Mouse (Mus musculus) frontal cortex, postnatal 10 days (tissue): ENCODE results near the gene Luc7l.
A peak's percentile ranks its signal among the peaks of the same experiment; 100 is the strongest.
"Not testable (repeated sequence)": the region's sequence is repeated elsewhere in the genome, so short reads cannot be mapped to it uniquely, and the experiment has no call there.

Experiments
- DNase-seq, 2 experiments: peaks; one replicate each; pipeline ENCODE4 v3.0.0; 2022; ENCODE audit warnings: low spot score in 2 of 2, mixed read lengths in 1 of 2

The Luc7l gene

DNA sequence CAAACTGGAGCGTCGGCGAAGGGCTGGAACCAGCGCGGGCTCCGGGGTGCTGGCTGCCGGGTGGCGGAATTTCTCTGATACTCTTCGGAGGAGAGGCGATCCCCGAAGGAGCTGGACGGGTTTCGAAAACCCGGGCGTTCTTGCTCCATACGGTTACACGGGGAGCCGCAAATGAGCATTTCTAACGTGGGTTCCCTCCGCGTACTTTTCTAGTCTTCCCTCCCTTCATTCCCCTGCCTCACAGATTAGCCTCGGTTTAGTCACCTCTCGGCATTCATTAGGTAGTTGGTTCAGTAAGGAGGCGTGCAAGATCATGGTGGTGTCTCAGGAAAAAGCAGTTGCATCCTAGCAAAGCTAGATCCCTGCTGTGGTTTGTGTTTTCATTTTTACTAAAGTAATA lies 703 bp downstream of the Luc7l start:
- no peak for DNase-seq

DNA sequence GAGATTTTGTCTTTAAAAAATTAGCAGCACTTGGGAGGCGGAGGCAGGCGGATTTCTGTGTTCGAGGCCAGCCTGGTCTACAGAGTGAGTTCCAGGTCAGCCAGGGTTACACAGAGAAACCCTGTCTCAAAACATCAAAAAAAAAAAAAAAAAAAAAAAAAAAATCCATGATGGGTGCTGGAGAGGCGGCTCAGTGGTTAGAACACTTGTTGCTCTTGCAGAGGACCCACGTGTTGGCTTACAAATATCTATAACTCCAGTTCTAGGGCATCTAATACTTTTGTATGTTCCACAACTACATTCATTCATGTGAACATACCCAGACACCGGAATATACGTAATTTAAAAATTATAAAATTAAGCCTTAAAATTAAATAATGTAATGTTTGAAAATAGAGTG lies 2.6 kb downstream of the Luc7l start:
- no peak for DNase-seq

DNA sequence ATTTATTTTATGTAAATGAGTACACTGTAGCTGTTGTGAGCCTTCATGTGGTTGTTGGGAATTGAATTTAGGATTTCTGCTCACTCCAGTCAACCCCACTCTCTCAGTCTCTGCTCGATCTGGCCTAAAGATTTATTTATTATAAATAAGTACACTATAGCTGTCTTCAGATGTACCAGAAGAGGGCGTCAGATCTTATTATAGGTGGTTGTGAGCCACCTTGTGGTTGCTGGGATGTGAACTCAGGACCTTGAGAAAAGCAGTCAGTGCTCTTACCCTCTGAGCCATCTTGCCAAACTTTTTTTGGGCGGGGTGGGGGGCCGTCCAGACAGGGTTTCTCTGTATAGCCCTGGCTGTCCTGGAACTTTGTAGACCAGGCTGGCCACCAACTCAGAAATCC lies 9.1 kb downstream of the Luc7l start:
- no peak for DNase-seq

DNA sequence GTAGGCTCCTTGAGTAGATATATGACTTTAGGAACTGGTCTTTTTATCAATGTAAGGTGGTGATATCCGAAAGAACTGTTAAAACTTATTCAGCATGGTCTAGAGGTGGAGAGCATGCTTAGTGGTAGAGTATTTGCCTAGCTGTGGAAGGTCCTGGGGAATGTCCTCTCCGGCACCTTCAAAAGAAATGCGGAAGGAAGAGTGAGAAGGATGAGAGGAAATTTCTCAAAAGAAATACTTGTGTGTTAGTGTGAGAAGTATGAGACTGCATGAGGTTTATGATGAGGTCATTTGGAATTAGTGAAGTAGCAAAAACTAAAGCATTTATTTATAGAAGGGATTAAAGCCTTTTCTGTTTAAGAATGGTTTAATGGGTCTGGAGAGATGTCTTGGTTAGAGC lies 9.7 kb downstream of the Luc7l start:
- DNase-seq = no peak

DNA sequence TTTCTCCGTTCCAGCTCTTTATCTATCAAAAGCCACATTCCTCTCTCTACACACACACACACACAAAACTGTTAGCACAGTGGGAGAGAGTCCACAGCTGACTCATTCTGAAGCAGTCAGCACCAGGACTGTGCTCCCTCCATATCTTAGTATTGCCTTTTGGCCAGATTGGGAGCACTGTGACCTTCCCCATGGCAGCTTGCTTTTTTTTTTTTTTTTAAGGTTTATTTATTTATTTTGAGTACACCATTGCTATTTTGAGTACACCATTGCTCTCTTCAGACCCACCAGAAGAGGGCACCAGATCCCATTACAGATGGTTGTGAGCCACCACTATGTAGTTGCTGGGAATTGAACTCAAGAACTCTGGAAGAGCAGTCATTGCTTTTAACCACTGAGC lies 16.2 kb downstream of the Luc7l start:
- no peak for DNase-seq

DNA sequence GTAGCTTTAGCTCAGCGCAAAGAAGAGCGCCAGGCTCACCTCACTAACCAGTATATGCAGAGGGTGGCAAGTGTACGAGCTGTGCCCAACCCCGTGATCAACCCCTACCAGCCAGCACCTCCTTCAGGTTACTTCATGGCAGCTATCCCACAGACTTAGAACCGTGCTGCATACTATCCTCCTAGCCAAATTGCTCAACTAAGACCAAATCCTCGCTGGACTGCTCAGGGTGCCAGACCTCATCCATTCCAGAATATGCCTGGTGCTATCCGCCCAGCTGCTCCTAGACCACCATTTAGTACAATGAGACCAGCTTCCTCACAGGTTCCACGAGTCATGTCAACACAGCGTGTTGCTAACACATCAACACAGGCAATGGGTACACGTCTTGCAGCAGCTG lies 16.9 kb downstream of the Luc7l start:
- DNase-seq = not testable (repeated sequence)

DNA sequence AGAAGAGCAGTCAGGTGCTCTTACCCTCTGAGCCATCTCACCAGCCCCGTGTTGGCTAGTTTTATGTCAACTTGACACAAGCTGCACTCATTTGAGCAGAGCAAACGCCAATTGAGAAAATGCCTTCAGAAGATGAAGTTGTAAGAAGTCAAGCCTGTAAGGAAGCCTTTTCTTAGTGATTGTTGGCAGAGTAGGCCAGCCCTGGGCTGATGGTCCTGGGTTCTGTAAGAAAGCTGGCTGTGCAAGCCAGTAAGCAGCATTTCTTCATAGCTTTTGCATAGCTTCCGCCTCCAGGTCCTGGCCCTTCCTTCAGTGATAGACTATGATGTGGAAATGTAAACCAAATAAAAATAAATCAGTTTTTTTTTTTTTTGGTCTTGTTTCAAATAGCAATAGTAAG lies 19.9 kb downstream of the Luc7l start:
- no peak for DNase-seq

DNA sequence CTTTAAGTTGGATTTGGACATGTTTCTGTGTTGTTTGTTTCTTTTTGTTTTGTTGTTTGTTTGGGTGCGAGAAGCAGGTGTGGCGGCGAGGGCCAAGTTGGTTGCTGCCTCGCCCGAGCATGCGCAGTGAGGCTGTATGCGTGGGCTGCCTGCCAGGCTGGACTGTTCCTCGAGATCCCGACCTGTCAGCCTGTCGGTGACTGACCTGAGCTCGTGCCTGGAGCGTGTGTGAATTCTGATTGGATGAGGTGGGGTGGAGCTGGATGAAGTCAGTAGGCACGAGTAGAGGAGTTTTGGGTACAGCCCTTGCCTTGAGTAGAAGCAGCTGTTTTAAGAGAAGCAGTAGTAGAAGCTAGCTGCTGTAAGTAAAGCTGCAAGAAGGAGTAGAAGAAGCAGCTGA lies 23.2 kb downstream of the Luc7l start:
- no peak for DNase-seq

DNA sequence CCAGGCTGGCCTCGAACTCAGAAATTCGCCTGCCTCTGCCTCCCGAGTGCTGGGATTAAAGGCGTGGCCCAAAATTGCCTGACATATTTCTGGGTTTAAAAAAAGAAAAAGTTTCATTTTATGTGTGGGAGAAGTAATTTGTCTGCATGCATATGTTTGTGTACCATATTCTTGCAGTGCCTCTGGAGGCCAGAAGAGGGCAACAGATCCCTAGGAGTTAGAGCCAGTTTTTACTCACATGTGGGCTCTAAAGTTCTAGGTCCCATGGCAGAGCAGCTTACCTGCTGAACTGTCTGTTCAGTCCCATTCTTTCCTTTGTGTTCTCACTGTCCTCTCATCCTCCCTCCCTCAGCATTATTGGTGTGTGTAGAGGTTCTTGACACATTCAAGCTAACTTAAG lies 24.0 kb downstream of the Luc7l start:
- peak in 1 of 2 experiments; percentile 20 for DNase-seq

DNA sequence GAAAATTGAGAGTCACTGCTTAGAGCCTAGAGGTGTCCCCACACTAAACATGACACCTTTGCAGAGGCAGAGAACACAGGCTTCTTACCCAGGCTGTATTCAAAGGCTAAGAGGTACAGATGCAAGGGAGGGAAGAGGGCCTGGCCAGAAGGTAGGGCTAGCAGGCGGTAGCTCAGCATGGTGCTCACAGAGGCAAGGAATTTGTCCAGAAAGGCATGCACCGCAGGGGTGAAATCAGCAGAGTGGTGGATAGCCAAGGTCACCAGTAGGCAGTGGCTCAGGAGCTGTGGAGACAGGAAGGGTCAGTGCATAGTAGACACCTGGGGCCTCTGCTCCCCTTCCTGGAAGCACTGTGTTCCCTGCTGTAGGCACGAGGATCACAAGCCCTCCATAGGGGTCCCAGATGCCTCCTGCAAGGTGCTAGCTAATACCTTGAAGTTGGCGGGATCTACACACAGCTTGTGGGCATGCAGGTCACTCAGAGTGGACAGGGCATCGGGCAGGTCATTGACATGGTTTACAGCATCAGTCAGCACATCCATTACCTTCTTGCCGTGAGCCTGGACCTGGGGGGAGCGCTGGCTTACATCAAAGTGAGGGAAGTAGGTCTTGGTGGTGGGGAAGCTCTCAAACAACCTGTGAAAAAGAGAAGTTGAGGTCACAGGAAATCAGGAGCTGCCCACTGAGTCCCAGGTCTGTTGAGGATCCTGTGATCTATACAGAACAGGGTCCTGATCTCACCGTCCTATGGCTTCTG lies 33.7 kb downstream of the Luc7l start:
- no peak for DNase-seq

DNA sequence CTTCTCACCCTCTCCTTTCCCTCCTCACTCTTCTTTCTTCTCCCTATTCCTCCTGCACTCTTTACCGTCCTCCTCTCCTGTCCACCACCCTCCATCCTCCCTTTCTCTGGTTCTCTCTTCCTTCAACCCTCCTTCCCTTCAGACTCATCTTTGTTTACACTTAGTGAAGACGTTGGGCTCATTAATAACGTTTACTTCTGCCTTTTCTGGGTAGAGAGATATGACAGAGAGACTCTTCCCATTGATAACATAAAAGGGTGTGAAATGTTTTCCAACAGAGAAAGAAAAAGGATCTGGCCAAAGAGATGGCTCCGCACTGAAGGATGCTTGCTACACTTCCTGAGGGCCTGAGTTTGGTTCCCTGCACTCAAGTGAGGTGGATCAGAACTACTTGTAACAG lies 36.8 kb downstream of the Luc7l start:
- DNase-seq = no peak

DNA sequence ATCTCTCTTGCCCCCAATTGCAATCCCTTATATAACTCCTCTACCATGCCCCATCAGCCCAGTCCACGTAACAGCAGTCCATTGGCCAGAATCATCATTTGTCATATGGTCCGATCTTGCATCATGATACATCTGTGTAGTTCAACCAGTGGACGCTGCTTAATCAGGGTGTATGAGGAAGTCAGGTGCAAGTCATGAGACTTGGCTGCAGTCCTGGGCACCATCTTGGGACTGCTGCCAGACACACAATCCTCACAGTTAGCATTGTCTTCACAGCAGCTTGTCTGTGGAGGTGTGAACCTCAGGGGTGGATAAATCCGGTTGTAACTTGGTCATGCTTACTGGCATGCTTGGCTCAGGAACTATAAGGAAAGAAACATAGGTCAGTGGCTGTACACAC lies 45.6 kb downstream of the Luc7l start:
- DNase-seq = not testable (repeated sequence)

DNA sequence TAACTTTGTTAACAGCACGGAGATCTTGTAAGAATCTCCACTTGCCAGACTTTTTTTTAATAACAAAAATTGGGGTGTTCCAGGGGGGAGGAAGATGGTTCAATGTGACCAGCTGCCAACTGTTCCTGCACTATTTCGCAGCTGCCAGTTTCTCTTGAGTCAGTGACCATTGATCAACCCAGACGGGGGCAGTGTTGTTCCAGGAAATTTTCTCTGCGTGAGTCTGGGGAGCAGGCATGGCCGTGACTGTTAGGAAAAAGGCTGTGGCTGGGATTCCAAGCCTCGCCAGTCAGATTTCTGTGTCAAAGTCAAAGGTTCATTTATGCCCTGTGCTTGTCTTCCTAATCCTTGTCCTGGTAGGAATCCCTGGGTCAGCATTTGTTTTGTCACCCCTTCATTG lies 61.6 kb downstream of the Luc7l start:
- DNase-seq = peak; percentile 40 to 76

DNA sequence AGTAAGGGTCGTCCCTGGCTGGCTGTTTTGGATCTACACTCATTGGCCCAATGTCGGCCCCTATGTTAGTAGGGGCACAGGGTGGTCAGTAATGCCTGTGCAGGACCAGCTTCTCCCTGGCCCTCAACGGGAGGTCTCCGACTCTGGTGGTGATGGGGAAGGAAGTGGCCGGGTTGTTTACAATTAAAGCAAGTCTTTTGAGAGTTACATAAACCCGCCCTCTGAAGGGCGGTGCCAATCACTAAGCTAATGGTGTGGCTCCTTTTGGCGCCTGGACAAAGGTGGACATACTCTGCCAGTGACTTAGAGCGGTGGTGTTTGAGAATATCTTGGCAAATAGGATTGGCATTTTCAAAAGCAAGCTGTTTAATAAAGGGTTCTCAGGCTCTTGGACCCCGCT lies 62.8 kb downstream of the Luc7l start:
- no peak for DNase-seq

DNA sequence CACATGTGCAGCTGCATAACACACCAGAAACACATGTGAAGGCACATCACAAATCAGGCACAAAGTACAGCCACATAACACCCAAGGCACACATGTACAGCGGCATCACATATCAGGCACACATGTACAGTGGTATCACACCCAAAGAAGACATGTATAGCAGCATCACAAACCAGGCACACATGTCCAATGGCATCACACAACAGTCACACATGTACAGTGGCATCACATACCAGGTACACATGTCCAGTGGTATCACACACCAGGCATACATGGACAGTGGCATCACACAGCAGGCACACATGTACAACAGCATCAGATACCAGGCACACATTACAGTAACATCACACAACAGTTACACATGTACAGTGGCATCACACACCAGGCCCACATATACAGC lies 65.7 kb downstream of the Luc7l start:
- no peak for DNase-seq
